Mouse (Mus musculus): ENCODE data around the gene Hspb8. TPM values are rescaled to one million over a fixed set of nuclear protein-coding genes. Genes with fewer than 3 reads are reported as not detected.
"Not testable (repeated sequence)": the region's sequence is repeated elsewhere in the genome, so short reads cannot be mapped to it uniquely, and the experiment has no call there.

The Hspb8 gene
- total and polyA plus RNA-seq, 3 experiments = 137 to 190 (median 140) TPM

DNA sequence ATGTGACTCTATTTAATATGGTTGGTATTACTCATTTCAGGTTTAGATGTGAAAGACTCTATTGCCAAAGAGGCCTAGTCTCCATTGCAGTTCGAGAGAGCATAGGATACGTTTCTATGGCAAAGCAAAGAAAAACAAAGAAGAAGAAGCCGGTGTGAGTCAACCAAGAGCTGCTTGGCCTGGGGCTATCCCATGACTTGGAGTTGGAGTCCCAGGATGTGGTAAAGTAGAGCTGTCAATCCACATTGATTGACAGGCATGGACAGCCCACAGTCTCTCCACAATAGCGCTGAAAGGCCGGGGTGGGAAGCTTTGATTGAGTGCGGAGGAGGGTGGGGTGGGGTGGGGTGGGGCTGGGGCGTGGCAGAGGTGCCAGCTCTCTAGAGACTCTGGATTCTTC is 10.2 kb upstream of the Hspb8 start:
- DNase-seq = no peak

DNA sequence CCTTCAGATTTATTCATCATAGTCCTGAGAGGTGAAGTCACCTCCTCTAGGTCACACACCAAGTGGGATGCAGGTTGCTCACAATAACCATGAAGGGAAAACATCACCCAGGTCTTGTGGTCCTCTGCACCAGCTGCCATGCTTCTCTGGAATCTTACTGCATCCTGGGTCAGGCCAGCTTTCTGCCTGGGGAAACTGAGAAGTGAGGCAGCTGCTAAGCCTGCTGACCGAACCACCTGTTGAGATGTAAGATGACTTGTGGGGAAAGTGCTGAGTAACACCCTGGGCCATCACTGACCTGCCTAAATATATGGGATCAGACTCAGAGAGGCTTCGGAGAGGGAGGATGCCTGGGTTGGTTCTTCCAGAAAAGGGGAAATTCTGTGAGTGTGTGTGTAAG is 4.0 kb upstream of the Hspb8 start:
- no peak for DNase-seq

DNA sequence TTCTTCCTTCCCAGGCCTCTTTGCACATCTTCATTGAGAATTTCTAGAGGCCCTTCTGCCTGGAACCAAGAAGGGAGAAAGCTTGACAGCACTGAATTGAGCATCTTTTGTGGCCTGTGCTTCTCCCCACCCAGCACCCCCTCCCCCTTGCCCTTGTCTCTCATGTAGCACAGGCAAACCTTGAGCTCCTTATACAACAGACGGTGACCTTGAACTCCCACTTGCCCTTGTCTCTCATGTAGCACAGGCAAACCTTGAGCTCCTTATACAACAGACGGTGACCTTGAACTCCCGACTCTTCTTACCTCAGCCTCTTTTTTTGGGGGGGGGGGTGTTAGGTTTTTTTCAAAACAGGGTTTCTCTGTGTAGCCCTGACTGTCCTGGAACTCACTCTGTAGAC is 3.0 kb upstream of the Hspb8 start:
- not testable (repeated sequence) for DNase-seq

DNA sequence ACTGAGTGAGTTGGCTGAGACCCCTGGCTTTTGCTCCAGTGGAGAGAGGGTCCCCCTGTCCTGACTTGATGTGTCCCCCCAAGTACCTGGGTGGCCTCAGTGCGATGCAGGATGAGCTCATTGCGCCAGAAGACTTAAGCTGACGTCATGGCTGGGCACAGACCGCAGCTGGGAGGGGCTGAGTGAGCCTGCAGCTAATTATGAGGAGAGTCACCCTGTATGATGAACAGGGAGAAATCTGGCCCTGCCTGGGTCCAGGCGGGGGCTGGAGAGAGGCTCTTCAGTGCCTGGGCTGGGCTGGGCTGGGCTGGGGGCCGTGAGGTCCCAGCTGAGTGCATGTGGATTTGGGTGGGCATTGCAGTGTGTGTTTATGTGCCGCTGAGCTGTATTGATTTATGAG is 2.6 kb upstream of the Hspb8 start:
- DNase-seq = peak; percentile 58

DNA sequence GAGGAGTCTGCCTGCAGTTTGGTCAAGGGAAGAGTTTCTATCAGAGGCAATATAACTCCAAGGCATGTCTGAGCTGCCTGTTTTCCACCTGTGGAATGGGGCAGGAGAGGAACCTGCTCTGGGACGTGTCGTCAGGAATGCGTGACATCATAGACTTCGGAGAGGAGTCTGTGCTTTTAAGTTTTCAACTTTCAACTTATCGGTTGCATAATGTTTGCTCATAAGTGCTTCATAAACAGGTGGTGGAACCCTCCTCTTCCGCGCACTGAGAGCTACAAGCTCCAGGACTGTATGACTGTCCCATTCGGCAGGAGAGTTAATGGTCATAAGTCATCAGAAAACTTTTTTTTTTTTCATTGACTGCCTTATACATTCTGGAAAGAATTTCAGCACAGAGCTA is 1.1 kb upstream of the Hspb8 start:
- DNase-seq = no peak

DNA sequence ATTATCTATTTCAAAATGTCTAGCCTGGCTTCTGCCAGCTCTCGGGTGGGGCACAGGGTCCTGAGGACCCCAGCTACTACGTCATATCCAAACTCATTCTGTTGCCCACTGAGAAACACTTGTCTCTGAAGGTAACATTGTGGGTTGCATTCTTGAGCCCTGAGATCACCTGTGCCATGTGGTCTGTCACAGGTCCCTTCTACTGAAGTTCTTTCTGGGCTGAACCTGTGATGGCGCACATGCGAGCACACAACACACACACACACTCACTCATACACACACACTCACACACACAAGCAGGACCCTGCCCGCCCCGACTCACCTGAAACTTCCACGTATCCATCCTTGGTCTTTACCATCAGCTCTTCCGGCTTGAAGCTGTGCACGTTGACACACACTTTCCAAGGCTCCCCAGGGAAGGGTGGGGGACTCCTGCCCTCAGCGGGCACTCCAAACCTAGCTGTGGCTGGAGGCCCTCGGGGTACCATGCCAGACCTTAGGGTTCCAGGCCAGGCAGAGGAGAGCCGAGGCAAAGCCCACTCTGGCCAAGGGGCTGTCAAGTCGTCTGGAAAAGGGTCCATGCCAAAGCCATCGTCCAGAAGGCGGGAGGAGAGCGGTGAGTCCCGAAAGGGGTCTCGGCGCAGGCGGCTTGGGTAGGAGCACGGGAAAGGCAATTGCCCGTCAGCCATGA is 728 bp downstream of the Hspb8 start:
- peak; percentile 48 for DNase-seq

DNA sequence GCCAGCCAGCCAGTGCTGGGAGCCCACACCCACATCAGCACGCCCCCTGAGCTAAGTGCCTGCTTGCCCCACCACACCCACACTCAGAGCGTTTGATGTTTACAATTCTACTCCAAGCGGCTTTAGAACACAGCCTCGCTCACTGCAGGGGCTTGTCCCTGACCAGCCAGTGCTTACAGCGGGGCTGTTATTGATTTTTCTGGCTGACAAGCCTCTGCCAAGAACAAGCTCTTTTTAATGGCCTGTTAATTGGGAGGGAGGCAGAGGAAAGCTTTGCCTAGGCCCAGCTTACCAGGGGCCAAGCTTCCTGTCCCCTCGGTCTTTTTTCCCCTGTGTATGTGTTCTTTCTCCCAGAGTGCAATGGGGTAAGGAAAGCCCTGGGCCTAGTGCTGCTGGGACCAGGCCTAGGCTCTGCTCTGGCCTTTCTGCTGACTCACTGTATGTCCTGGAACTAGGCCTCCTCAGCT is 1.9 kb downstream of the Hspb8 start:
- DNase-seq = peak; percentile 71

DNA sequence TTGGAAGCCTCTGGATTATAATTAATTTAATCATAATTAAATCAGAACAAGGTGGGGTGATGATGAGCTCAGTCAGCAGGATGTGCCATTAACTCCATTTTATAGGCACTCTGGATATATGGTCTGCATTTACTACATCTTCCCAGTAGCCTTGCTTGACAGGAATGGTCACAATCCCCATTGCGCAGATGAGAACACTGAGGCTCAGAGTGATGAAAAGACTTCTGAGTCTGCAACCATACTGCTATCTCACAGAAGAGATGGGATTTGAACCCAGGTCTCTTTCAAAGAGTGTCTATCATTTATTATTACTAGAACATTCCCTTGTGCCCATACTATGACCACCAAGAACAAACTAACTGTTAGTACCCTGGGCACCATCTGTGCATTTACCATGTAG is 2.5 kb downstream of the Hspb8 start:
- DNase-seq = no peak

DNA sequence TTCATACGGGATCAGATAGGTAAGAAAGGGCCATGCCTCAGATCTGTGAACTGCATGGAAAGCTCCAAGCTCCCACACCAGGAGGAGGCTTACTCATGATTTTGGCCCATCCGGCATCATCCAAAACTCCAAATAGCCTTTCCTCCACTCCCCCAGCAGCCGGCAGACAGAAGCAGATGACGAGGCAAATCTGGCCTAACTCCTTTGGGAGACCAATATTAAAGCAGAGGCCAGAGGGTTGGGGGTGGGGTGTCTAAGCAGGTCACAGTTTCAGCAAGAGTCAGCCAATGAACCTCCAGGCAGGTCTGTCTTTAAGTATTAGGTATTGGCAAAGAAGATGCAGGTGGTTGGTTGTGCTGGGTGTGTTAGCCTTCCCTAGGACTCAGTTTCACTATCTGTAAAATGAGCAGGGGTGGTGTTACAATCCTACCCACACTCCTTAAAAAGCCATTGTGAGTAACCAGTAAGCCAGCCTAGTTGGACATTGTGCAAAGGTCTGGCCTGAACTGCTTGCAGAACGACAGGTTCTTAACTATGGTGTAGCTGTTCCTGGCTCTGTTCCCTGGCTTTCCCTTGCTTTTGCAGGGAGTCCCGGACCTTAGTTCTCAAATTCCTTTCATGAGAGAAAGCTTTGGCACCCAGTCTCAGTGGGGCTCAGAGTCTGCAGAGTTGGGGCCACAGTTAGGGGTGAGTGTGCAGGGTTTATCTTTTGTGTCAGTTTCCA is 3.2 kb downstream of the Hspb8 start:
- DNase-seq = peak; percentile 60

DNA sequence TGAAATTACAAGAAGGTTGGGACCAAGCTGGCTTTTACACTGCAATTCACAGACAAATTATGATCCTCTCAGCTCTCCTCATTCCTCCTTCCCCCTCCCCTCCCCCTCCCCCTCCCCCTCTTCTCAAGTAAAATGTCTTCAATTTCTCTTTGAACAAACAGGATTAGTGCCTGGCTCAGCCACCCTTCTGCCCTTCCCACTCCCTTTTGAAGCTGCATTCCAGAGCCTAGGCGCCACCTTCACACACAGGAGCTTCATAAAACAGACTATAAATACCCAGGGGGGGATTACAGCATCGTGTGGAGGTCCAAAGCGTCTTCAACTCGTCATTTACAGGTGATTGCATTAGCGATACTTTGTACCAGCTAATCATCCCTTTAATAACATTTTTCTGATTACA is 6.5 kb downstream of the Hspb8 start:
- DNase-seq = no peak

DNA sequence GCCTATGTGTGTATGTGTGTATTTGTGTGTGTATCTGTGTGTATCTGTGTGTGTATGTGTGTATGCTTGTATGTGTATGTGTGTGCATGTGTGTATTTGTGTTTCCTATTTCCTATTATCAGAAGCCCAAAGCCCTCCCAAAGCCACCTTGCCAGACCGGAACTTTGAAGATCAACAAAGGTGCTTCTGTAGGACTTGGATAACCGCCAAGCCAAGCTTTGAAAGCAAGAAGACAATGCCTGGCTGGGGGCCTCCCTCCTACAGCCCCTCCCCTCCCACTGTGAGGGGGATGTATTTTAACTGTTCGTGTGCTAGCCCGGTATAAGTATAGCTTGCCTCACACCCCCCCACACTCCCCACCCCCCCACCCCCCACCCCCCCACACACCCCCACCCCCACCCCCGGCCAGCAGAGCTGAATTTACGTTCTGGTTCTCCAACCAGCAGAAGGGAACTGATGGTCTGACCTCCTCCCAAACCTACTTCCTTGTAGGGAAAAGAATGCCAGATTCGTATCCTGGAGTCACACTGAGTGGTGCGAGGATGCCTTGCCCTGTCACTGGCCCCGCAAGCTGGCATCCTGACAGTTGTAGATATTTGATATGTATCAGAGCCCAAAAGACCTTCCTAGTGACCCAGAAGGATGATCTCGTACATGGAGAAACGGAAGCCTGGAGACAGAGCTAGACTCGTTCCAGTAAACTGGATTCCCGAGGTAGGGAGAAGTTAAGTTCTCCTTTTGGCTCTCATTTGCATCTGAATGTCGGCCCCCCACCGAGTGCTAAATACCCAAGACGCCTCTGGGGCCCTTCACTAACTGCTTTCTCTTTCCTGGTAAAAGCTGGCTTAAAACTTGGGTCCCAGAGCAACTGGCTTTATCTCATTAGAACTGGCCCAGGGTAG is 12.7 kb downstream of the Hspb8 start:
- DNase-seq = no peak

DNA sequence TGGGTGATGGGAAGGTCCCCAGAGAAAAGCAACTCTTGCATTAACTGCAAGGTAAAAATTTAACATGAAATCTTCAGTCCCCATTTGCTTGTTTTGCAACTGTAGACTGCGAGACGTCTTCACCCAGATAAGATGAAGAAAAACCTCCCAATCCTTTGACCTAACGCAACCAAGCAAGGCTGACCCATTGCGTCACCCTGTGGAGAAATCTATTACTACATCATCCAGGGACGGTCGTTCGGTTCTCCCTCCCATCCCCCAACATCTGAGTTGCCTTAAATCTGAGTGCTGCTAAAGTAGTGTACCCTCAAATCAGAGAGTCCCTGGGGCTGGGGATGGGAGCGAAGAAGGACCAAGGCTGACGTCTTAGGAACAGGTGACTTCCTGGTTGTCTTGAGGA is 13.7 kb downstream of the Hspb8 start:
- peak; percentile 57 for DNase-seq

DNA sequence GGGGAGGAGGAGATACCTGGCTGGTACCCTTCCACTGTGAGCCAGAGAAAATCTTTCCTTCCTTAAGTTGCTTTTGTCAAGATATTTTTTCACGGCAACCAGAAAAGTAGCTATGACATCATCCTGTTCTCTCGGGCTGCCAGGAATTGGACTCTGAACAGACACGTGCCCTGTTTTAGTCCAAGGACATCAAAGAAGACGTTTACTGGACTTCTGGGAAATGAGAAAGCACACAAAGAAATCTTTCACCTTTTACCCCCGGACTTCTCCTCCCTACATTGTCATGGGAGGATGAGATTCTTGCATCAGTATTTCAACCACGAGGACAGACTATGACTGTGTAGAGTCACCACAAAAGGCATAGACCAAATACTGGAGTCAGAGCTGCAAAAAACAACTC is 14.7 kb downstream of the Hspb8 start:
- peak; percentile 57 for DNase-seq

DNA sequence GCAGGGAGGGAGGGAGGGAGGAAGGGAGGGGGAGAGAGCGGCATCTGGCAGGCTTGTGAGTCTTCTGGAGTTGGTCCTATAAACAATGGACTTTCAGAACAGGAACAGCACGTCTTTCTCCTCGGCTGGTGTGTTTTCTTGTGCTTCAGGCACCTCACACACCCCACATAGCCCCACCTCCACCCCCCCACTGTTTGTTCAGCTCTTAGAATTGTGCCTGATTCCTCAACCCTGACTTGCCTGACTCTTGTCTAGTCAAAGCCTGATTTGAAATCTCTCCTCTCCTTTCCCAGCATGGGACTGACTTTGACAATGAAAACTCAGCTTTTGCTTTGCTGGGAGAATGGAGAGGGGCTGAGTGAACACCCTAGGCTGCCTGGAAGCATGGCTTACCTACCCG is 15.3 kb downstream of the Hspb8 start:
- DNase-seq = no peak

DNA sequence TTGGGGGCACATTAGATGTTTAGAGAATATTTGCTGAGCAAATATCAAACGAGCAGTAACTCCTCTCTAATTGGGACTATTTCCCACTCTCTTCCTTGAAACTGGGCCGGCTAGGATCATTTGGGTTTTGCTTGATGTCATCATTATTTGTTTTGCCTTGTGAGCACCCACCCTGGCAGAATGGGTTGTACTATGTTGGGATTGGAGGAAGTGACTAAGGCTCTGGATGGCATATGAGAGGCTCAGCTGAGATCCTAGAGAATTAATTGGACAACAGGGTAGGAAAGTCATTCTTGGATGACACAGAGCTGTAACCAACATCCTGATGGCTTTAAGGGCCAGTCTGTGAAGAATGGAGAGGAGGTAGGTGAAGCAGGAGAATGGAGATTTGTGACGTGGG is 16.2 kb downstream of the Hspb8 start:
- DNase-seq = no peak

DNA sequence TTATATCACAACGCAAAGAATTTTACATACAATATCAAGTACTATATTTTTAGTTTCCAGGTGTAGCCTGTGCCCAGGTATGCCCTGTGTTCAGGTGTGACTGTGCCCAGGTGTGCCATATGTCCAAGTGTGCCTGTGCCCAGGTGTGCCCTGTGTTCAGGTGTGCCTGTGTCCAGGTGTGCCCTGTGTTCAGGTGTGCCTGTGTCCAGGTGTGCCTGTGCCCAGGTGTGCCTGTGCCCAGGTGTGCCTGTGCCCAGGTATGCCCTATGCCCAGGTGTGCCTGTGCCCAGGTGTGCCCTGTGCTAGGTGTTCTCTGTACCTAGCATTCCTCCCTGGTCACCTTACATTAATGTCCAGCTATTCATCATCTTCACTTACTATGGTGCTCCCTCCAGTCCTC is 16.7 kb downstream of the Hspb8 start:
- DNase-seq = no peak

DNA sequence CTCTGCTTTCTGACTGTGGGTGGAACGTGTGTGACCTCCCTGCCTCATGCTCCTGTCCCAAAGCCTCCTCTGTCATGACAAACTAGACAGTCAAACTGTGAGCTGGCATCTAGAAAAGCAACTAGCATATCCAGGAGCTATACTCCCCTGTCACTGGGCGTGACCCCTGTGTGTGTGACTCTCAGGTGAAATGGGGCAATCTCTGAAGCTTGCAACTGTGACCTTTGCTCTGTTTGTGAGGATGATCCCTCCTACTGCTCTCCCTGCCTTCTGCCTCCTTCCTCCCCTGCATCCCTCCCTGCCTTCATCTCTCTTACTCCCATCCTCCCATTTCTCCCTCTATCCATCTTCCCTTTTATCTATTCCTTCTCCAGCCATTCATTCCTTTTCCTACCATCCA is 18.6 kb downstream of the Hspb8 start:
- no peak for DNase-seq

DNA sequence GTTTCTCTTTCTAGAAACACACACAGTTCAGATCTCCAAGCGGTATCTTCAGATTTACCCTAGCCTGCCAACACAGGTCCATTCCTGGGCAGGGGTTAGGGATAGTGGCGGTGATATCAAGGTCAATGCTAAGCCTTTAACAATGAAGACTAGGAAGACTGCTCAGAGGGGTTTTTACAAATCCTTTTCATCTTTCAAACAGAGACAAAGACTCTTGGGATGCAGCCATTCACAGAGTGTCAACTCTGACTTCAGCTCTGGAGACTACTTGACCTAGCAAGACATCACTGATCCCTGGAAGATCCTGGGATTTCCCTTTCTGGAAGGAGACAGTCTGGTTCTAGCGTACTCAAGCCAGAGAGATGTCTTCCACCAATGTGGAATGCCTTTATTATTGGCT is 21.9 kb downstream of the Hspb8 start:
- DNase-seq = no peak

DNA sequence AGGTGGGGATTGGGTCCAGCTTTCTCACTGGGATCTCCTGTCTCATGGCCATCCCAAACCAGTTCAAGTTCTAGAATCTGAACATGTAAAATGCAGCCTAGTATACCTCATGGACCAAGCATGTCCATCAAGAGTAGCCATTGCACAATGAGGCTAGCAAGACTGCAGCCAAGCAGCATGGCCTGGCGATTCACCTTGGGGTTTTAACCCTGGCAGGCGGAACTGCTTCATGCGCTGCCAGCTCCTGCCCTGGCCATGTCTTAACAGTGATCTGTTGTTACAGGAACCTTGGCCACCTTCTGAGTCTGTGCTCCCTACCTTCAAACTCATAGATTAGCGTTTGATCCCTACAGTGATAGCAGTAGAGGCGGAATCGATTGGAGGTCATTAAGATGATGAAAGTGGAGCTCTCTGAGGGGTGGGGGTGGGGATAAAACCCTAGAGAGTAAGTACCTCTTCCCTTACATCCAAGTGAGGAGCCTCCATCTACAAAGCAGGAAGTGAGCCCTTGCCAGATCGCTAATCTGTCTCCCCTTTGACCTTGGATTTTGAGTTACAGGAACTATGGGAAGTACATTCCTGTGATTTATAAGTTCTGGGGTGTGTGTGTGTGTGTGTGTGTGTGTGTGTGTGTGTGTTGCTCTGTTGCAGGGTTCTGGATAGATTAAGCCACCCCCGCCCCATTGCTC is 22.5 kb downstream of the Hspb8 start:
- peak; percentile 62 for DNase-seq

DNA sequence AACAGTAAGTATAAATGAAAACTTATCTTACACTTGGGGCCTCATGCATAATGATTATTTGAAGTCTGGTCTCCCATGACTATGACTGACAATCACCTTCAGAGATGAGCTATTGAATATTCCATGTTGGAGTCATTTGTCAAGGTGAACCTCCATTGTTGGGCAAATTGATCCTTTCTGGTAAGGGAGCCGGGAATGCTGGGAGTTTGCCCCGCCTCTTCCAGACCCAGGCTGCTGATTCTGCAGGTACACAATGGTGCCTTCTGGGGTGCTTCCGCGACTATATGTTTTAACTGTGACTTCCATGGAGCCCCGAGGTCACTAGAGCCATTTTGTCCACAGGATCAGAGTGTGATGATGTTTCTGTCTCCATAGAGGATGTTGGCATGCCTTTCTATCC is 26.6 kb downstream of the Hspb8 start:
- no peak for DNase-seq

DNA sequence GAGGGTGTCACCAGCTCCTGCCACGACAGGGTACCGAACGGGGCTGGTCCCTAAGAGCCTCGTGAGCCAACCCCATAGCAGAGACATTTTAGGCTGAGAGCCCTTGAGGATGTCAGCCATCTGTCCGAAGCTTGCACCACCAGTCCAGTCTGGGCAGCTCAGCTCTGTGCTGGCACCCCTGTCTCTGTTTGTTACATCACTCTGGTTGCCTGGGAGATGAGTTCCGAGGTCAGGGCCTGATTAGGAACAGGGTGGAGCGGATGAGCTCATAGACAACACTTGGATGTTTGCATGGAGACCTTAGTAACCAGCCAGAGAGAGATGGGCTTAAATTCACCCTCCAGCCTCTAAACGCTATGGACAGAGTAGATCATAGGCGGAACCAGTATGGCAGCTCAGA is 30.1 kb downstream of the Hspb8 start:
- DNase-seq = peak; percentile 87

DNA sequence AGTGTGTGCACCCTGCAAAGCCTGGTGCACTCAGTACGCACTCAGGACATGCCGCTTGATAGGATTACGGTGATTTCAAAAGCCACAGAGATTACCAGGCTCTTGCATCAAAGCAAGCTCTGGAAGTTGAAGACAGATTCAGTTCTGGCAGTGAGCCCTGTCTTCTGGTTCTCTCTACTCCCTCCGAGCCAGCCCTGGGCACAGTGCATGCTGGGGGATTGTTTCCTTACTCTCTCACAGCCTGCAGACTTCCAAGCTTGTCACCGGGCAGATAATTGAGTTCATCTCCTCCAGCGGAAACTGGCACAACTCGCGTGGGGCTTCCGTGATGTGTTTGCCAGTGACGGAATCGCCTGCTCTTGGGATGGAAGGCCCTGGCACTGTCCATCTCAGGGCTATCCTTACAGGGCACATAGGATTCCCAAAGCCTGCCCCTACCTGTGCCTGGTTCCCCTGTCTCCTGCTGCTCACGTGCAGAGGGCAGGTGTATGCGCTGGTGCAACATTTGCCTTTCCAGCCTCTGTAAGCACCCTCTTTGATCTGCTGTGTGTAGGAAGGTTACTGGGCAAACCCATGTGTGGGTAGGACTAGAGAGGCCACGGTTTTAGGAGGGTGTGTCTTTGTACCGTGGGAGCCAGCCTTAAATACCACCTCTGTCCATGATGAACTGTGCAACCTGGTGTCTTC is 32.7 kb downstream of the Hspb8 start:
- DNase-seq = peak; percentile 70

Measured in adrenal gland, adult 2 months (tissue).